Mouse (Mus musculus) limb, embryonic 14.5 days (tissue): ENCODE data around the gene 1700030J22Rik. TPM values are rescaled to one million over a fixed set of nuclear protein-coding genes. Genes with fewer than 3 reads are reported as not detected.

Experiments
- ATAC-seq: fragments of 200-750 bp; cut with Nextera tagmentation; 2 replicates; pipeline ENCODE4 v1.8.0; 2017; ENCODE audit warnings: low read depth, moderate number of reproducible peaks, moderate TSS enrichment; ENCODE audit not compliant: low FRiP score
- DNase-seq: peaks from one replicate; pipeline ENCODE4 v3.0.0-alpha.2; 2015; ENCODE audit warnings: low spot score
- H3K27ac ChIP-seq: fragments of 300-500 bp; sonication (generic); replicated peaks from 2 replicates; pipeline ENCODE4 v1.5.1; 2014; ENCODE audit warnings: low read depth, mild to moderate bottlenecking, low read length, moderate library complexity, mixed read lengths
- H3K27me3 ChIP-seq: fragments of 300-500 bp; sonication (generic); 2 replicates; pipeline ENCODE4 v1.6.1; 2014; ENCODE audit warnings: low read length, mixed read lengths; ENCODE audit not compliant: control insufficient read depth, insufficient read depth
- H3K36me3 ChIP-seq: fragments of 300-500 bp; sonication (generic); 2 replicates; pipeline ENCODE4 v1.6.1; 2014; ENCODE audit warnings: mild to moderate bottlenecking, low read length, moderate library complexity, mixed read lengths; ENCODE audit not compliant: control insufficient read depth, insufficient read depth
- H3K4me1 ChIP-seq: fragments of 300-500 bp; sonication (generic); 2 replicates; pipeline ENCODE4 v1.6.1; 2014; ENCODE audit warnings: antibody characterized with exemption, low read length, mixed read lengths; ENCODE audit not compliant: control insufficient read depth, insufficient read depth
- H3K4me2 ChIP-seq: fragments of 300-500 bp; sonication (generic); replicated peaks from 2 replicates; pipeline ENCODE4 v1.6.1; 2014; ENCODE audit warnings: low read depth, mild to moderate bottlenecking, low read length, moderate library complexity; ENCODE audit not compliant: severe bottlenecking
- H3K4me3 ChIP-seq: fragments of 300-500 bp; sonication (generic); replicated peaks from 2 replicates; pipeline ENCODE4 v1.5.1; 2014; ENCODE audit warnings: low read length
- H3K9ac ChIP-seq: fragments of 300-500 bp; sonication (generic); 2 replicates; pipeline ENCODE4 v1.6.1; 2014; ENCODE audit warnings: mild to moderate bottlenecking, low read depth, low read length, moderate library complexity; ENCODE audit not compliant: severe bottlenecking
- H3K9me3 ChIP-seq: fragments of 300-500 bp; sonication (generic); 2 replicates; pipeline ENCODE4 v1.6.1; 2016; ENCODE audit warnings: low read length; ENCODE audit not compliant: control insufficient read depth
- POLR2A ChIP-seq: fragments of 200-500 bp; IDR thresholded peaks from 2 replicates; pipeline ENCODE4 v1.8.0; 2012; ENCODE audit warnings: inconsistent platforms, mild to moderate bottlenecking, moderate library complexity, borderline replicate concordance; ENCODE audit not compliant: insufficient read depth, insufficient read length; ENCODE audit errors: extremely low read depth
- WGBS: fragments of 180-500 bp; shearing (Covaris S2); extraction: QIAGEN DNeasy Blood & Tissue Kit; methylation state at CpG from one replicate; pipeline ENCODE4 v1.1.7; 2014; 5-methylcytosine and 5-hydroxymethylcytosine counted together
- polyA plus RNA-seq, 2 experiments: library from polyadenylated mRNA; depleted of rRNA in 1 of 2; stranded (reverse) in 1 of 2; unstranded in 1 of 2; fragments of >200 nt; fragmentation: Nextera tagmentation in 1 of 2; extraction: Ambion mirVana in 1 of 2; gene quantifications; 2 replicates each; pipeline versions ENCODE4 v1.2.1 to v1.2.3; 2012 to 2014

Gene 1700030J22Rik
- polyA plus RNA-seq, 2 experiments = 0.74 to 1.1 TPM

GRCm38 (mm10) chr8:116975606-116976005 lies 3.2 kb downstream of the 1700030J22Rik start:
- 50% methylated on average over 5 of the region's 5 CpGs for WGBS
- ATAC-seq = no peak
- no peak overlapping the region for H3K4me2 ChIP-seq
- no peaks in the 10 kb centered on the region for H3K36me3 ChIP-seq
- DNase-seq = no peak
- no peaks in the 10 kb centered on the region for H3K9me3 ChIP-seq
- peaks cover 10% of the 10 kb centered on the region for H3K4me1 ChIP-seq
- no peak overlapping the region for H3K9ac ChIP-seq
- no peak overlapping the region for H3K4me3 ChIP-seq
- H3K27me3 ChIP-seq = no peaks in the 10 kb centered on the region
- TF ChIP-seq POLR2A = no peak
- no peak overlapping the region for H3K27ac ChIP-seq

- no peak overlapping the region for H3K4me2 ChIP-seq
- H3K9me3 ChIP-seq = no peaks in the 10 kb centered on the region
- H3K4me1 ChIP-seq = peaks cover 10% of the 10 kb centered on the region
- H3K27ac ChIP-seq = no peak overlapping the region
- no peak for TF ChIP-seq POLR2A
- H3K4me3 ChIP-seq = no peak overlapping the region
- 39% methylated on average over 5 of the region's 5 CpGs for WGBS
- no peak overlapping the region for H3K9ac ChIP-seq
- no peaks in the 10 kb centered on the region for H3K27me3 ChIP-seq
- DNase-seq (no peak), ATAC-seq (no peak)
- no peaks in the 10 kb centered on the region for H3K36me3 ChIP-seq
Observed at GRCm38 (mm10) chr8:116975066-116975465, 3.7 kb downstream of the 1700030J22Rik start.

GRCm38 (mm10) chr8:116969531-116969930 lies 9.2 kb downstream of the 1700030J22Rik start:
- no peak overlapping the region for H3K9ac ChIP-seq
- H3K27ac ChIP-seq = no peak overlapping the region
- no peak for DNase-seq
- no peaks in the 10 kb centered on the region for H3K4me1 ChIP-seq
- H3K4me3 ChIP-seq = no peak overlapping the region
- no peaks in the 10 kb centered on the region for H3K9me3 ChIP-seq
- H3K27me3 ChIP-seq = no peaks in the 10 kb centered on the region
- WGBS = 88% methylated on average over 6 of the region's 6 CpGs
- TF ChIP-seq POLR2A = no peak
- H3K4me2 ChIP-seq = no peak overlapping the region
- no peak for ATAC-seq
- no peaks in the 10 kb centered on the region for H3K36me3 ChIP-seq

- Histone ChIP-seq H3K27ac (no peak overlapping the region), H3K9me3 (no peaks in the 10 kb centered on the region), H3K4me2 (no peak overlapping the region), H3K4me1 (peaks cover 6% of the 10 kb centered on the region; the same call in 1 of the 2 replicates), H3K27me3 (no peaks in the 10 kb centered on the region), H3K4me3 (no peak overlapping the region), H3K9ac (no peak overlapping the region), H3K36me3 (peaks cover 55% of the 10 kb centered on the region)
- TF ChIP-seq POLR2A = no peak
- ATAC-seq (no peak), DNase-seq (no peak)
- 92% methylated on average over 9 of the region's 9 CpGs for WGBS
Observed at GRCm38 (mm10) chr8:116954415-116954814, 24.3 kb downstream of the 1700030J22Rik start.

GRCm38 (mm10) chr8:116952428-116952827 lies 26.3 kb downstream of the 1700030J22Rik start:
- Histone ChIP-seq H3K4me3 (no peak overlapping the region), H3K27ac (no peak overlapping the region), H3K36me3 (peaks cover 42% of the 10 kb centered on the region), H3K9me3 (no peaks in the 10 kb centered on the region), H3K9ac (no peak overlapping the region), H3K4me1 (peaks cover 6% of the 10 kb centered on the region; the same call in 1 of the 2 replicates), H3K4me2 (no peak overlapping the region), H3K27me3 (no peaks in the 10 kb centered on the region)
- DNase-seq = no peak
- ATAC-seq = no peak
- WGBS = 82% methylated on average over 8 of the region's 8 CpGs
- no peak for TF ChIP-seq POLR2A

GRCm38 (mm10) chr8:116951778-116952177 lies 27.0 kb downstream of the 1700030J22Rik start:
- TF ChIP-seq POLR2A = no peak
- Histone ChIP-seq H3K4me1 (peaks cover 6% of the 10 kb centered on the region; the same call in 1 of the 2 replicates), H3K36me3 (peaks cover 35% of the 10 kb centered on the region), H3K4me3 (no peak overlapping the region), H3K9ac (no peak overlapping the region), H3K9me3 (no peaks in the 10 kb centered on the region), H3K27me3 (no peaks in the 10 kb centered on the region), H3K4me2 (no peak overlapping the region), H3K27ac (no peak overlapping the region)
- DNase-seq = no peak
- ATAC-seq = no peak
- WGBS = 90% methylated on average over 2 of the region's 2 CpGs
